Mouse (Mus musculus): ENCODE measurements around the gene Vmn2r104. TPM values are rescaled to one million over a fixed set of nuclear protein-coding genes. Genes with fewer than 3 reads are reported as not detected.

Gene Vmn2r104
- polyA plus RNA-seq (2012; rRNA removed; ENCODE audit: low replicate concordance) = not detected in 2 replicates

GRCm38 (mm10) chr17:20048236-20048635 is at the start of gene Vmn2r104:
Gene Vmn2r104, minus strand, starts transcription at chr17:20048336.

Other genes starting within 250 kb of the Vmn2r104 start
- not detected in 2 replicates for gene Fpr-rs7, start 65.9 kb upstream of the Vmn2r104 start, polyA plus RNA-seq (2012; rRNA removed; ENCODE audit: low replicate concordance)
- gene Fpr-rs6, start 134.8 kb upstream of the Vmn2r104 start, polyA plus RNA-seq (2012; rRNA removed; ENCODE audit: low replicate concordance) = not detected in 2 replicates
- not detected in 2 replicates for gene Vmn2r105, start 186.7 kb upstream of the Vmn2r104 start, polyA plus RNA-seq (2012; rRNA removed; ENCODE audit: low replicate concordance)
- gene Vmn2r106, start 237.2 kb upstream of the Vmn2r104 start, polyA plus RNA-seq (2012; rRNA removed; ENCODE audit: low replicate concordance) = not detected in 2 replicates